Mouse (Mus musculus) central nervous system, embryonic 18 days (tissue): Measurements from ENCODE around the gene Prss43. TPM values are rescaled to one million over a fixed set of nuclear protein-coding genes. Genes with fewer than 3 reads are reported as not detected.

Experiments
- polyA plus RNA-seq: library from polyadenylated mRNA; depleted of rRNA; stranded (reverse); fragments of >200 nt; gene quantifications from 2 replicates; pipeline ENCODE4 v1.2.3, GENCODE M21; 2012; rRNA removed

Prss43 gene
- polyA plus RNA-seq, result 0.03 TPM in 1 of 2 replicates, not detected in the other

GRCm38 (mm10) chr9:110826390-110826789 is at the start of gene Prss43:
TSS of gene Prss43 (plus strand) at chr9:110826690.

DNA sequence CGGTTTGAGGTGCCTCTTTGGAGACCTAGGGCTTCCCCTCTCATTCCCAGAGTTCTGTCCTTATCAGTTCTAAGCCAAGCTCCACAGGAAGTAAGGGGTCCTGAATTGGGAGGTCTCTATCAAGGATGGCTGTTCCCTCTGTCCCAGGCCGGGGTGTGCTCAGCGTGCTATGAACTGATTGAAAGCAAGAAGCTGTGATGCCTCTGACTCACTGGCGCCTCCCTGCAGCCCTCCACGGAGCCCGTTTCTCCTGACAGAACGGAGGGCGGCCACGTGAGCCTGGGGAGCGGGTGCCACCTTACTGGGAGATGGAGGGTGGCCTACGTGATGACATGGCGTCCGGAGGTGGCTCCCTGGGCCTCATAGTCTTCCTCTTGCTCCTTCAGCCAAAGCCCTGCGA is 28.6 kb upstream of the Prss43 start, which contains the start of gene Prss42:
TSS of gene Prss42 (plus strand) at position 301 of the 400 bp plus-strand sequence.

DNA sequence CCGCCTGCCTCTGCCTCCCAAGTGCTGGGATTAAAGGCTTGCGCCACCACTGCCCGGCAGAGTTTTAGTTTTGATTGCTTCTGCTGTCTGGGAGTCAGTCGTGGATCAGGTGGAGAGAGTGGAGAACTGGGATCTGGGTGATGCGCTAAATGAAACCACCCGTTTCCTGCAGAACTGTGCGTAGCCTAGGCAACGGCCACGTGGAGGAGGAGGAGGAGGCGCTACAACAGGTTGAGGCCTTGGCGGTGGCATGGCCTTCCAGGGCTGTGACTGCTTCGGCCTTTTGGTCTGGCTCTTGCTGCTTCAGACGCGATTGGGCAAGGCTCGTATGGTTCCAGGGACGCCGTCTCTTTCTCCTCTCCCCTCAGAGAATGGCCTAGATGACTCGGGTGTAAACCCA is 12.7 kb upstream of the Prss43 start, which contains the start of gene Prss44:
TSS of gene Prss44 (plus strand) at position 206 of the 400 bp plus-strand sequence.

GRCm38 (mm10) chr9:110834411-110834810 is 7.9 kb downstream of the Prss43 start, which contains the start of gene Prss45:
TSS of gene Prss45 (plus strand) at chr9:110834588.

GRCm38 (mm10) chr9:110844206-110844605 is 17.7 kb downstream of the Prss43 start, which contains the start of gene Prss46:
TSS of gene Prss46 (plus strand) at chr9:110844506.

GRCm38 (mm10) chr9:110857781-110858472 is 31.4 kb downstream of the Prss43 start, which contains the start of gene Prss50:
TSS of gene Prss50 (plus strand) at chr9:110857967.

DNA sequence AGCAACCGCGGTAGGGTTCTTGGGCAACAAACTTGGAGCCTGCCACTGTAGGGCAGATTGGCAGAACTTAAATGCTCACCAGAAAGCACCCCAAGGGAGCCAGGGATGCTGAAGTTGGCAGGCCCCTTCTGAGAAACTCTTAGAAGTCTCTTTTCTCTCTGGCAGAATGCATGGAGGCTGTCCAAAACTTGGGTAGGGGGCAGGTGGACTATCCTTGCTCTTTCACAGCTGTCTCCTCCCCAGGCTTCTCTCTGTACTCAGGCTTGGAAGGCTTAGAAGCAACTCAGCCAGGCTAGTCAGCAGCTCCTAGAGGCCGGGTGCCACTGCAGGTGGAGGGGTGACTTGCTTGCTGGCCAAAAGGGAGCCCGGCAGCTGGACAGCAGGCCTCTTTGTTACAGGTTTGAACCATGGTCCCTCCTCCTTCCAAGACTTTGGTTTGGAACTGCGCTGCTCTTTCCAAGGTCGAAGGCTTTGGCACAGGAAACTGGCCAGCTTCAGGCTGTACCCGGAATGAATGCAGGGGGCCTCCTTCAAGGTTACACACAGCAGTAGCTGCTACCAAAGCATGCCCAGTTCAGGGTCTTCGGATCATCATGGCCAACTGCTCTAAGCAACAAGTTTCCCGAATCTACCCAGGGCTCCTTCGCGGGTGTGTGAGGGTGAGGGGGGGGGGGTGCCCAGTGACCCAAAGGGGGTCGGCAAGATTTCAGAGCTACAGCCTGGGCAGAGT is 52.9 kb downstream of the Prss43 start, which contains the start of gene Als2cl:
TSS of gene Als2cl (plus strand) at position 680 of the 730 bp plus-strand sequence.

DNA sequence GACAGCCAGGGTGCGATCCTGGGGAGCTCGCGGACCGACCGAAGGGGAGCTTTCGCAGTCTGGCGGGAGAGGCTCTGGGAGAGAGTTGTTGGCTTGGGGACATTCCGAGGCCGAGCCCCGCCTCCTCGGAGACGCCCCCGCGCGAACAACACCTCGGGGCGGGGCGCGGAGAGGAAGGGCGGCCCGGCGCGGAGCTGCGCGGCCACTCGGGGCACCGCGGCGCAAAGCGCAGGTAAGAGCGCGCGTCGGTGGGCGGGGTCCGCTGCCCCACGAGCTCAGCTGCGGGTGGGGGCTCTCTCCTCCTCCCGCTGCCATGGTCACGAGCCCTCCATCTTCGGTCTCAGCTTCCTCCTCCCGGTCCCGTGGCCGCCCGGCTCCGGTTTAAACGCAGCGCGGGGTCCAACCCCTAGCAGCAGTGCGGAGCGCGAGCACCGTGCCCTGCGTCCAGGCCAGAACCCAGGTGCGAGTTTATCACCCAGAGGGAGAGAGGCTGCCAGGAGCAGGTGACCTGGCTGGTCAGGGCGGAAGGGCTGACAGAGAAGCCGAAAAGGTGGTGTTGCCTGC is 53.6 kb downstream of the Prss43 start, which contains the start of gene Tmie:
TSS of gene Tmie (minus strand) at position 116 of the 564 bp plus-strand sequence.

Other genes starting within 250 kb of the Prss43 start
- 24.7 and 27.6 TPM in 2 replicates for gene Nradd, start 202.2 kb upstream of the Prss43 start, polyA plus RNA-seq
- gene Nbeal2, start 172.5 kb upstream of the Prss43 start, polyA plus RNA-seq, result 16.4 and 16.6 TPM in 2 replicates
- gene Ccdc12, start 170.2 kb upstream of the Prss43 start, polyA plus RNA-seq, result 82.1 and 85.3 TPM in 2 replicates
- 0.73 and 8.6 TPM in 2 replicates for gene Myl3, start 84.8 kb upstream of the Prss43 start, polyA plus RNA-seq
- gene Pth1r, start 79.5 kb upstream of the Prss43 start, polyA plus RNA-seq, result 15.0 and 20.5 TPM in 2 replicates
- gene Prss42, start 28.5 kb upstream of the Prss43 start, polyA plus RNA-seq, result not detected in 2 replicates
- gene Prss44, start 12.7 kb upstream of the Prss43 start, polyA plus RNA-seq, result not detected in 2 replicates
- 0.14 TPM in 1 of 2 replicates, not detected in the other for gene Prss45, start 7.9 kb downstream of the Prss43 start, polyA plus RNA-seq
- gene Prss46, start 17.8 kb downstream of the Prss43 start, polyA plus RNA-seq, result 0.07 TPM in 1 of 2 replicates, not detected in the other
- gene Prss50, start 31.3 kb downstream of the Prss43 start, polyA plus RNA-seq, result 0.18 and 0.27 TPM in 2 replicates
- 4.0 and 5.5 TPM in 2 replicates for gene Als2cl, start 53.2 kb downstream of the Prss43 start, polyA plus RNA-seq
- gene Tmie, start 53.4 kb downstream of the Prss43 start, polyA plus RNA-seq, result 3.4 and 4.6 TPM in 2 replicates
- not detected in 2 replicates for gene Fam240a, start 90.2 kb downstream of the Prss43 start, polyA plus RNA-seq
- gene Tdgf1, start 119.5 kb downstream of the Prss43 start, polyA plus RNA-seq, result 0.06 and 0.17 TPM in 2 replicates
- gene Lrrc2, start 124.9 kb downstream of the Prss43 start, polyA plus RNA-seq, result 0.26 and 0.39 TPM in 2 replicates
- gene Rtp3, start 163.9 kb downstream of the Prss43 start, polyA plus RNA-seq, result 0.20 TPM in 1 of 2 replicates, not detected in the other
- 0.26 and 0.92 TPM in 2 replicates for gene Ltf, start 192.6 kb downstream of the Prss43 start, polyA plus RNA-seq
- 0.84 and 1.0 TPM in 2 replicates for gene Ccrl2, start 230.8 kb downstream of the Prss43 start, polyA plus RNA-seq